Mouse (Mus musculus) cerebral cortex, adult 2 months (tissue): ENCODE data around the gene E2f4.

ENCODE experiments used
- WGBS: fragments of 180-500 bp; shearing (Covaris S2); methylation state at CpG from one replicate; pipeline ENCODE4 v1.1.7; 2018; 5-methylcytosine and 5-hydroxymethylcytosine counted together

Gene E2f4

GRCm38 (mm10) chr8:105347428-105348221 lies 50.2 kb downstream of the E2f4 start, which contains the start of gene Fhod1:
TSS of gene Fhod1 (minus strand) at chr8:105347953.
- 1% methylated on average over 53 of the region's 53 CpGs for WGBS

GRCm38 (mm10) chr8:105348450-105349095 lies 51.1 kb downstream of the E2f4 start, which contains the start of gene Slc9a5:
TSS of gene Slc9a5 (plus strand) at chr8:105348843.
- WGBS = under 1% methylated on average over 34 of the region's 34 CpGs

GRCm38 (mm10) chr8:105349096-105349771 lies 51.8 kb downstream of the E2f4 start:
- WGBS = under 1% methylated on average over 40 of the region's 48 CpGs

GRCm38 (mm10) chr8:105350186-105350585 lies 52.7 kb downstream of the E2f4 start:
- WGBS = 34% methylated on average over 7 of the region's 7 CpGs

GRCm38 (mm10) chr8:105353583-105354135 lies 56.2 kb downstream of the E2f4 start:
- 74% methylated on average over 8 of the region's 8 CpGs for WGBS

GRCm38 (mm10) chr8:105354549-105354948 lies 57.1 kb downstream of the E2f4 start:
- WGBS = 95% methylated on average over 4 of the region's 4 CpGs
